Mouse (Mus musculus): ENCODE results near the gene Krt24.
"Not testable (repeated sequence)": the region's sequence is repeated elsewhere in the genome, so short reads cannot be mapped to it uniquely, and the experiment has no call there.

Gene Krt24

DNA sequence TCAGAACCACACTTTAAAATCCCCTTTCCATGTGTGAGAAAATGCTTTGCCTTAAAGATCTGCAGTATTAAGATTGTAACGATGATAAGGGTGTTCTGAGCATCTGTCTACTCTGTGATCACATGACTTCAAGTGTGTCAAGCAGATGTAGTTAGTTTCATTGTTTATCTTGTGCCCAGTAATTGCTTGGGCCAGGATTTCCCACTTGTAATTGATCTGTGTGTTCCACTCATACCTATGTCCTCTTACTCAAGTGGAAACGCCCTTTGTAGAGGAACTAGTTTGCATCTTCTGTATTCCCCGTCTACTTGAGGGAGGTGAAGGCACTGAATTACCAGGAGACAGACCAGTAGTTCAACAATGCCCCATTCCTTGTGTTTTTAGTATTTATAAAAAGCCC lies 34.4 kb downstream of the Krt24 start:
- DNase-seq, result no peak

DNA sequence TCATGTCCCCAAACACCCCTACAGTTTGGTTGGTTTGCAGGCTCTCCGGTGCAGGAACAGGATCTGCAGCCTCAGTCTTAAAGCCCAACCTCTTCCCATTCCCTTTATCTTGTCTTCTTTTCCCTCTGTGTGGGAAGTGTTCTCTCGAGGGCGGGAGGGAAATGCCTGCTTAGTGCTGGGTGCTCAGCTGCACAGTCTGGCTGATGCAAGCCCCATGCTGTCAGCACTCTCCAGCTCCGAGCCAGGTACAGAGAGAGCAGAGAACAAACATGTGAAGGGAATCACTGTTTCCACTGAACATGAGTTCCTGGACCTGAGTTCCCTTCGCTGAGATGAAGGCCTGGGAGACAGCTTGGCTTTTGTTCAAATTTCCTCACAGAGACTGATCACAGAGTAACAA lies 34.8 kb downstream of the Krt24 start:
- no peak for DNase-seq

DNA sequence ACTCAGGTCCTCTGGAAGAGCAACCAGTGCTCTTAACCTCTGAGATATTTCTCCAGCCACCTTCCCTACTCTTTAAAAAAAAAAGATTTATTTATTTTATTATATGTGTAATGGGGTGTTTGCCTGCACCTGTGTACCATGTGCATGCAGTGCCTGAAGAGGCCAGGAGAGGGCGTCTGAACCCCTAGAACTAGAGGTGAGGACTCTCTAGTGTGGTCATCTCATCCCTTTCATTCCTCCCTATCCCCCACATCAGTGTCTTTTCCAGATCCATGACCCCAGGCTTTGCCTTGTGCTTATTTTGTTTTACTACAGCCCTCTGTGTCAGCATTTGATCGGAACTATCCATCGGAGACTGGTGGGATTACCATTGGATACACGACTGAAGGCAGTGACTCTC lies 35.9 kb downstream of the Krt24 start:
- DNase-seq, result peak; percentile 40

DNA sequence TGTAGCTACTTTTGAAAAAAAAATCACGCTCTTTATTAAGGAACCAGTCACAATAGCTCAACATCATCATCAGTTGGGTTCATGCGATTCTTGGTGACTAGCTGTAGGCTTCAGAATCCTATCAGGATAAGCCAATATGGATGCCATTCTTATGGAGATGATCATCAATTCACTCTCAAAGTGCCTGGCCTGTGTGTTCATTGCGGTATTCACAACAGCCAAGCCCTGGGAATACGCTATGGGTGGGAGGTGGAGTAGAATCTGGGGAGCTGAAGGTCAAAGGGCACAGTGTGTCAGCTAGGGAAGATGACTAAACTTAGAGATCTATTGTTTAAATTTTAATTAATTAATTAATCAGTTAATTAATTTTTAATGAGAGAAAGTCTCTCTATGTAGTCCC lies 37.1 kb downstream of the Krt24 start:
- no peak for DNase-seq

DNA sequence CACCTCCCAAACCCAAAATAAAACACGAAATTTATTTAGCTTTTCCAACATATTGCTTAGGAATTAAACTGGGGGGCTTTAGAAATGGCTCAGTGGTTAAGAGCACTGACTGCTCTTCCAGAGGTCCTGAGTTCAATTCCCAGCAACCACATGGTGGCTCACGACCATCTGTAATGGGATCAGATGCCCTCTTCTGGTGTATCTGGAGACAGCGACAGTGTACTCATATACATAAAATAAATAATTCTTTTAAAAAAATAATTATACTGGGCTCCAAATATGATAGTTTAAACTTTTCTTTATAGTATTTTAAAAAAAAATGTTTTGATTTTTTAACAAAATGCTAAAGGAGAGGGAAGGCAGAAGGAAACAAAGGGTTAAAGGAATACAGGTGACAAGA lies 40.5 kb downstream of the Krt24 start:
- DNase-seq, result not testable (repeated sequence)

DNA sequence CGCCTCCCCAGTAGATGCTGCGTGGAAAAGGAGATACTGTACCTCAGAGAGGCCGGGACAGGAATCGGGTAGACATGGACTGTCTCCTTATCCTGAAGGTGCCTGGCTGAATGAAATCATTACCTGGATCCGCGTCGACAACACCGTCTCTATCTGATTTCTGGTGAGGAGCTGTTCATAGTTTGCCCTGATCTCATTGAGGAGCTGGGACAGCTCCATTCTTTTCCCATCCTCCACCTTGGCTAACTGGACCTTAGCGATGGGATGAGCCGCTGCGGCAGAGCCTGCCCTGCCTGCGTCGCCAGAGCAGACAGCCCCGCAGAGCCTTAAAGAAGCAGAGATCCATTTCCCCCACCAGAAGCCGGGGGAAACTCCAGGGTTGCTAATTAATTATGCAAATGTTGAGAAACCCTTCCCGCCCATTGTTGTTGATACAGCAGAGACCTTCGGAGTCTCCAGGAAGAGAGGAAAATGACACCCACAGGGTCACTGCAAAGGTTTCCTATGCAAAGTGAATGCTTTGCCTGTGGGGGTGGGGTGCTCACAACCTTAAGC lies 41.2 kb downstream of the Krt24 start, which contains the start of gene Krt222:
Krt222 (minus strand) TSS at position 266 of the 555 bp plus-strand sequence.
- no peak for DNase-seq

DNA sequence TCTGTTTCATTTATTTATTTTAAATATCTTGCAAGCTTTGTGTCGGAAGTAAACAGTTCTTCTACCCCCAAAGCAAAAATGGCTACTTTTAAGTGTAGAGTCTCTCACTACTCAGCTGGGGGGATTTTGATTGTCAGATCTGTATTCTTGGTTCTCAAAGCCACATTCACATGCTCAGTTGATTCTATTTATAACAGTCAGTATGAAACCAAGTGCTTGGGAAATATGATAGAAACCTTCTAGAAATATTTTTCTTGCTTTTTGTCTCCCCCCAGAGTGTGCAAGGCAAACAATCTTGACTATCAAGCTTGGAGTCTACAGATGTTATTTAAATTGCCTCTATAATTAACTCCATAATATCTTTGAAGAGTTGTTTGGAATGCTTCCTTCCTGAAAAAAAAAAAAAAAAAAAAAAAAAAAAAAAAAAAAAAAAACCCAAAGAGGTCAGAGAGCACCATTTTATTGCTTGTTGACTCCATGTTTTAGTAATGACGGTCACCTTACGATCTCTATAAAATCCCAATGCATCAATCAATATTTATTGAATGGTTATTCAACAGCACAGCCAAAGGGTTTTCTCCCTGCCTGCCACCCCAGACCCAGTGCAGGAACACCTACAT lies 41.8 kb downstream of the Krt24 start:
- DNase-seq, result no peak

DNA sequence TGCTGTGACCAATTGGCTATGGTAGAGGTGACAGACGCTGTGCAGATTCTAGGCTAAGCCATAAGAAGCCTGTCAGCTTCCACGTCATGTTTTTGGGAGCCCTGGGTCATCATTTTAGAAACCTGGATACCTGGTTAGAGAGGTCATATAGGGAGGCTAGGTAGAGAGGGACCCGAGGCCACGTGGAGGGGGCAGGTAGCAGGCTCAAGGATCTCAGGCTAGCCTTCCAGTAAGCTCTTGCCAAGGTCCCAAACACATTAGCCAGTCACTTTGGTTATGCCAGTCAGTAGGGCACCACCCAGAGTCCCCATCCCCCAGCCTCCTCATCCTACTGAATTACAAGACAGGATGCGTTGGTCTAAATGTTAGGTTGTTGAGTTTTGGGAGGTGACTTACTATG lies 43.0 kb downstream of the Krt24 start:
- no peak for DNase-seq

DNA sequence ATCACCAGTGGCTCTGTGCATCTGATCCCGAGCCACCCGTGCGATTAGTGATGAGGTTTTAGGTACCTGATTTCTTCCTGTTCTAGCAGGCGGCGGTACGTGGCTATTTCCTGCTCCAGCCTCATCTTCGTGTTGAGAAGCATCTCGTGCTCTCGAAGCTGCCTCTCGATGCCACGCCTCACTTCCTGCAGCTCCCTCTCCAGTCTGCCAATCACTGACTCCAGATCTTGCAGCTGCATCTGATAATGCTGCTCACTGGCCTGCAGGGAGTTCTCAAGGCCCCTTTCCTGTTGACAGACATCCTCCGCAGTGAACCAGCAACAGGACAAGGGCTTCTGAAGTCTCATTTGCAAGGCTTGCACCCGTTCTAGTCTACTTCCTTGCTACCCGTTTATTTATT lies 46.6 kb downstream of the Krt24 start:
- no peak for DNase-seq

DNA sequence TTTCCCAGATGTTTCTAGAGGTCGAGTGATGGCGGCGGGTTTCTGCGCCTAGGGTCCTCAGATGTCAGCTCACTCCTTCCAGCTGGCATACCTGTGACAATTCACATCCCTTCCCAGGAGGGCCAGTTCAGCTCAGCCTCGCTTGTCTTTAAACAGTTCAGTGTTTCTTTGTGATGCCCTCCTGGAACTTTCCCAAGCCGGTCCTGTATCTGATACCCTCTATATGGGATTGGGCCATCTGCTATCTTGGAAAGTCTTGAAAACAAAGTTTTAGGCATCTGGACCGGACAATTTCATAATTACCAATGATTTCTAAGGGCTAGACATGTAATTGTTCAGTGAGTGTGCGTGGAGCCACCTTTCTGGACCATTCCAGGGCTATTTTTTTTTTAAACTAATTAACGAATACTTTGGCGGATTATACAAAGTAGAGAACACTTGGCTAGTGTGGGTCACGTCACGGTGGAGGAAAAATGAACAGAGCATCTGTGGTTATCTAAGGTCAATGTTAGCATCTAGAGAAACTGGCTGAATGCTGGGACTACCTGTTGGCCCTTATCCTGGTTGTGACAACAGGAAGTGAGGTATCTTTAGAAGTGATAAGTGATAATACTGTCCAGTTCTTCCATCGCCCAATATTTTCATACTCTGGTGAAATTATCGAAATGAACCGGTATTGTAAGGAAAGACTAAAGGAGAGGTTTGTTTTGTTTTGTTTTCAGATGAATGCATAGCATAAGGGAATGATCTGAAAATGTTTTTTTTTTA lies 53.8 kb downstream of the Krt24 start:
- DNase-seq, result no peak

DNA sequence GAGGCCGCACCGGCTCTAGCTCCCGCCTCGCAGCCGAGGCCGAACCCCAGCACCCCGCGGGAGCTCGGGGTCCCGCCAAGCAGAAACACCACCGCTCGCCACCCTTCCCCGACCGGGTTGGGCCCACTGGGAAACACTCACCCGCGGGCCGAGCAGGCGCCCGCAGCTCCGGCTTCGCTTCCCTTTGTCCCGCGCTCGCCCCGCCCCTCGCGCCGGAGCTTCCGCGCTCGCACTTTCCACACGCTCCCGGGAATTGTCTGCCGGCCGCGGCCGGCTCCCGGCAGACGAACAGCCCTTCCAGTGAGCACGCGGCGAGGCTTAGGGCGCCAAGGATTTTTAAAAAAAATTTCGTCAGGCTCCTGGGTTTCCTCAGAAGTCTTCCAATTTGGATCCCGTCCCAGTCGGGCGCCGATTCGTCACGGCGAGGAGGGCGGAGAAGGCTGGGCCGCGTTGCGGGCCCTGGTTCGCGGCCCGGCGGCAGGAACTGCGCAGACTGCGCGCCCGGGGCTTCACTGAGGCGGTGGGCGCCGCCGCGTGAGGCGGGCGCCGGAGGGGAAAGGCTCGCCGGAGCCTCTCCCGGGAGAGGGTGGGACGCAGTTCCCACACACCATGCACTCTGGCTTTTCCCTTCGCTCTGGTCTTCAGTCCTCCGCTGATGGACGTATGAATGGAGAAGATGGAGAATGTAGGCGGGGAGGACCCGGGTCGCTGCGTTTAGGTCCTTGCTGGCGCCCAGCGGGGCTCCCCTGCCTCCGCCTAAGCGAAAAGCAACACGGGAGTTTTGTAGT lies 54.6 kb downstream of the Krt24 start, which contains the start of gene Smarce1:
Smarce1 (minus strand) TSS at position 757 of the 788 bp plus-strand sequence.
- DNase-seq, result peak; percentile 82

All from liver (tissue).